Comparison of ENCODE assay signal across 8 mouse cellular contexts in the genomic region with DNA sequence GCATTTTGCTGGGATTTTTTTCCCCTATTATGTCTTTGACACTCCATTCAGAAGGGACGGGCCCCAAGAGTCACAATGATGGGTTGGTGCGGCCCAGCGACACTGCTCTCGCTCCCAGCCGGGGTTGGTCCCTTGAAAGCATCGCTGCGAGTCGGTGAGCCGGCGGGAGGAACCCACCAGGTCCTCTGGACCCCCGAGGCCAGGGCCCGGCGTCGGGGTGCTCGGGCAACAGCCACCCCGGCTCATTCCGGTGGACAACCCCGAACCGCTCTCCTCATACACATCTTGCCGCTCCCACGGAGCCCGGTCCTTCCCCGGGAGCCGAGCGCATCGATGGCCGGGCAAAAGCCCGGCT. TPM values are rescaled to one million over a fixed set of nuclear protein-coding genes. Genes with fewer than 3 reads are reported as not detected.
DNase-seq lines count a peak whose midpoint lies in the region; ATAC-seq lines count a peak whose summit lies in the region.

No protein-coding gene starts in this region.

- H3K4me3 ChIP-seq in kidney, embryonic 14.5 days (ENCODE audit: low read length) = peak overlapping the region; percentile 95
- H3K4me3 ChIP-seq in brown adipose tissue, adult 24 weeks (ENCODE audit: insufficient read depth, low read depth, low read length) = peak overlapping the region; percentile 94
- H3K4me3 ChIP-seq in hindbrain, embryonic 14.5 days (replicated peaks; ENCODE audit: low read length) = peak overlapping the region; percentile 99
- H3K4me3 ChIP-seq in midbrain, embryonic 14.5 days (replicated peaks; ENCODE audit: low read depth, low read length) = peak overlapping the region; percentile 98

- DNase-seq in kidney, adult 18-20 months = no peak
- no peak for DNase-seq in hindbrain, embryonic 14.5 days (ENCODE audit: low spot score)
- DNase-seq in midbrain, embryonic 14.5 days = no peak
- DNase-seq in frontal cortex, postnatal 14 days (ENCODE audit: low spot score in 2 of 2) = no peak
- no peak for DNase-seq in cerebellum, adult 11-12 months
- DNase-seq in gastrocnemius, postnatal 10 days = no peak

- ATAC-seq in kidney, embryonic 14.5 days (ENCODE audit: low FRiP score, low TSS enrichment) = peak; percentile 48
- ATAC-seq in hindbrain, embryonic 14.5 days (ENCODE audit: low FRiP score) = peak; percentile 50
- no peak; the same call in 1 of the 2 replicates for ATAC-seq in midbrain, embryonic 14.5 days (ENCODE audit: low FRiP score, low TSS enrichment)

- H3K9me3 ChIP-seq in kidney, embryonic 14.5 days (ENCODE audit: control insufficient read depth, low read length) = no peaks in the 10 kb centered on the region
- H3K9me3 ChIP-seq in hindbrain, embryonic 14.5 days (ENCODE audit: control insufficient read depth, low read length) = no peaks in the 10 kb centered on the region
- H3K9me3 ChIP-seq in midbrain, embryonic 14.5 days (ENCODE audit: control insufficient read depth, low read length) = no peaks in the 10 kb centered on the region

- peak overlapping the region; percentile 62 for H3K4me2 ChIP-seq in kidney, embryonic 14.5 days (replicated peaks; ENCODE audit: low read depth, low read length)
- H3K4me2 ChIP-seq in hindbrain, embryonic 14.5 days (replicated peaks) = peak overlapping the region; percentile 92
- H3K4me2 ChIP-seq in midbrain, embryonic 14.5 days (ENCODE audit: low read length) = peak overlapping the region; percentile 89

- H3K36me3 ChIP-seq in kidney, embryonic 14.5 days (ENCODE audit: control insufficient read depth, insufficient read depth, low read length) = 0 out of 2 replicates have a peak, but pooled peaks cover 3% of the 10 kb centered on the region
- H3K36me3 ChIP-seq in hindbrain, embryonic 14.5 days (replicated peaks; ENCODE audit: control insufficient read depth, insufficient read depth) = no peaks in the 10 kb centered on the region; the same call in 1 of the 2 replicates
- no peaks in the 10 kb centered on the region for H3K36me3 ChIP-seq in midbrain, embryonic 14.5 days (ENCODE audit: control insufficient read depth, insufficient read depth, low read length)

- peaks cover 14% of the 10 kb centered on the region; the same call in 1 of the 2 replicates for H3K4me1 ChIP-seq in kidney, embryonic 14.5 days (ENCODE audit: control insufficient read depth, insufficient read depth, low read length)
- peaks cover 5% of the 10 kb centered on the region; the same call in 1 of the 2 replicates for H3K4me1 ChIP-seq in brown adipose tissue, adult 24 weeks (ENCODE audit: control insufficient read depth, insufficient read depth, insufficient read length, low read length)
- H3K4me1 ChIP-seq in hindbrain, embryonic 14.5 days (replicated peaks; ENCODE audit: control insufficient read depth, insufficient read depth, low read length) = peaks cover 29% of the 10 kb centered on the region
- peaks cover 17% of the 10 kb centered on the region for H3K4me1 ChIP-seq in midbrain, embryonic 14.5 days (ENCODE audit: control insufficient read depth, insufficient read depth, low read length)

- WGBS in kidney, embryonic 14.5 days = under 1% methylated on average over 28 of the region's 28 CpGs
- WGBS in hindbrain, embryonic 14.5 days = under 1% methylated on average over 28 of the region's 28 CpGs
- 1% methylated on average over 28 of the region's 28 CpGs for WGBS in midbrain, embryonic 14.5 days

- peak overlapping the region; percentile 98 for H3K9ac ChIP-seq in kidney, embryonic 14.5 days (ENCODE audit: low read depth, low read length)
- H3K9ac ChIP-seq in hindbrain, embryonic 14.5 days = peak overlapping the region; percentile 99
- peak overlapping the region; percentile 98 for H3K9ac ChIP-seq in midbrain, embryonic 14.5 days (replicated peaks; ENCODE audit: low read length)

- no peaks in the 10 kb centered on the region for H3K27me3 ChIP-seq in kidney, embryonic 14.5 days (ENCODE audit: control insufficient read depth, insufficient read depth, low read length)
- no peaks in the 10 kb centered on the region for H3K27me3 ChIP-seq in hindbrain, embryonic 14.5 days (ENCODE audit: control insufficient read depth, insufficient read depth, low read length)
- H3K27me3 ChIP-seq in midbrain, embryonic 14.5 days (ENCODE audit: control insufficient read depth, insufficient read depth, low read length) = no peaks in the 10 kb centered on the region

- peak overlapping the region; percentile 95; the same call in 1 of the 2 replicates for H3K27ac ChIP-seq in kidney, embryonic 14.5 days (ENCODE audit: low read depth, low read length)
- peak overlapping the region; percentile 75 for H3K27ac ChIP-seq in brown adipose tissue, adult 24 weeks (replicated peaks; ENCODE audit: low read depth, low read length)
- peak overlapping the region; percentile 99 for H3K27ac ChIP-seq in hindbrain, embryonic 14.5 days
- H3K27ac ChIP-seq in midbrain, embryonic 14.5 days (replicated peaks; ENCODE audit: low read depth, low read length) = peak overlapping the region; percentile 99

RNA-seq across cellular contexts. Expression of gene Cul5, which starts 3.2 kb away (rescaled TPM):
- polyA plus RNA-seq in kidney, embryonic 14.5 days (2014; fragmentation: Nextera tagmentation; extraction: Ambion mirVana) = 43.3 and 57.4 TPM in 2 replicates
- 15.1 and 20.1 TPM in 2 replicates for polyA plus RNA-seq in brown adipose tissue, adult 24 weeks (2012; ENCODE audit: insufficient read depth, insufficient read length, missing spikeins)
- 59.9 and 62.2 TPM in 2 replicates for polyA plus RNA-seq in hindbrain, embryonic 14.5 days (2014; fragmentation: Nextera tagmentation; extraction: Ambion mirVana)
- polyA plus RNA-seq in midbrain, embryonic 14.5 days (2014; fragmentation: Nextera tagmentation; extraction: Ambion mirVana) = 64.1 and 69.3 TPM in 2 replicates
- total RNA-seq in gastrocnemius, postnatal 10 days (2021) = 10 to 100 TPM; 51.6 to 54.7 TPM

RNA-seq across cellular contexts. Expression of gene Rab39, which starts 39.4 kb away (rescaled TPM):
- polyA plus RNA-seq in kidney, embryonic 14.5 days (2014; fragmentation: Nextera tagmentation; extraction: Ambion mirVana) = 0.10 and 0.14 TPM in 2 replicates
- not detected in 2 replicates for polyA plus RNA-seq in brown adipose tissue, adult 24 weeks (2012; ENCODE audit: insufficient read depth, insufficient read length, missing spikeins)
- polyA plus RNA-seq in hindbrain, embryonic 14.5 days (2014; fragmentation: Nextera tagmentation; extraction: Ambion mirVana) = 3.1 and 3.2 TPM in 2 replicates
- polyA plus RNA-seq in midbrain, embryonic 14.5 days (2014; fragmentation: Nextera tagmentation; extraction: Ambion mirVana) = 2.8 and 3.0 TPM in 2 replicates
- total RNA-seq in gastrocnemius, postnatal 10 days (2021) = under 1 TPM in 1 of 2 experiments, not detected in 1; 0.14 TPM

RNA-seq across cellular contexts. Expression of gene Acat1, which starts 56.5 kb away (rescaled TPM):
- 104 and 108 TPM in 2 replicates for polyA plus RNA-seq in kidney, embryonic 14.5 days (2014; fragmentation: Nextera tagmentation; extraction: Ambion mirVana)
- 808 and 1,072 TPM in 2 replicates for polyA plus RNA-seq in brown adipose tissue, adult 24 weeks (2012; ENCODE audit: insufficient read depth, insufficient read length, missing spikeins)
- 168 and 208 TPM in 2 replicates for polyA plus RNA-seq in hindbrain, embryonic 14.5 days (2014; fragmentation: Nextera tagmentation; extraction: Ambion mirVana)
- polyA plus RNA-seq in midbrain, embryonic 14.5 days (2014; fragmentation: Nextera tagmentation; extraction: Ambion mirVana) = 157 and 160 TPM in 2 replicates
- 10 to 100 TPM; 96.4 to 98.2 TPM for total RNA-seq in gastrocnemius, postnatal 10 days (2021)
